Mouse (Mus musculus) spleen, adult 2 months (tissue): ENCODE measurements at regions not wholly inside any gene's neighbourhood (a gene's known extent, or its start where the extent isn't known, plus 50 kb on each side); places are given as distances from the start of the nearest gene placed in this dataset.

Source experiments
- DNase-seq, 2 experiments: peaks; one replicate each; pipeline versions ENCODE4 v3.0.0 to v3.0.0-alpha.2; 2012 to 2021; ENCODE audit warnings: low spot score in 2 of 2, low read depth in 1 of 2
- H3K27ac ChIP-seq: fragments of 200-500 bp; 2 replicates; pipeline ENCODE4 v1.5.1; 2012; ENCODE audit warnings: low read length, inconsistent platforms; ENCODE audit not compliant: insufficient read depth
- H3K27me3 ChIP-seq: fragments of 200-500 bp; 2 replicates; pipeline ENCODE4 v1.6.1; 2012; ENCODE audit warnings: mild to moderate bottlenecking, moderate library complexity, low read length, inconsistent platforms; ENCODE audit not compliant: control insufficient read depth, insufficient read depth
- H3K36me3 ChIP-seq: fragments of 200-500 bp; 2 replicates; pipeline ENCODE4 v1.6.1; 2012; ENCODE audit warnings: mild to moderate bottlenecking, low read length, inconsistent platforms; ENCODE audit not compliant: control insufficient read depth, insufficient read depth
- H3K4me1 ChIP-seq: fragments of 200-500 bp; 2 replicates; pipeline ENCODE4 v1.6.1; 2011; ENCODE audit warnings: inconsistent platforms; ENCODE audit not compliant: control insufficient read depth, insufficient read depth, insufficient read length
- H3K4me3 ChIP-seq: fragments of 200-500 bp; 2 replicates; pipeline ENCODE4 v1.5.1; 2011; ENCODE audit warnings: mild to moderate bottlenecking, inconsistent platforms; ENCODE audit not compliant: insufficient read depth, insufficient read length; ENCODE audit errors: extremely low read depth
- CTCF ChIP-seq: fragments of 200-500 bp; IDR thresholded peaks from 2 replicates; pipeline ENCODE4 v1.5.1; 2011; ENCODE audit warnings: mild to moderate bottlenecking, inconsistent platforms; ENCODE audit not compliant: insufficient read depth, insufficient read length, insufficient replicate concordance; ENCODE audit errors: extremely low read depth
- POLR2A ChIP-seq: fragments of 200-500 bp; IDR thresholded peaks from 2 replicates; pipeline ENCODE4 v1.6.1; 2011; ENCODE audit warnings: low read depth, low read length, inconsistent platforms
- WGBS: fragments of 180-500 bp; shearing (Covaris S2); methylation state at CpG from one replicate; pipeline ENCODE4 v1.1.7; 2018; 5-methylcytosine and 5-hydroxymethylcytosine counted together

GRCm38 (mm10) chr4:134990651-134991050, 60.0 kb downstream of the Syf2 start:
- Histone ChIP-seq H3K4me1 (no peaks in the 10 kb centered on the region), H3K4me3 (no peak overlapping the region), H3K27ac (no peak overlapping the region), H3K36me3 (no peaks in the 10 kb centered on the region), H3K27me3 (no peaks in the 10 kb centered on the region)
- no peak for DNase-seq
- WGBS = 93% methylated on average over 11 of the region's 11 CpGs
- TF ChIP-seq CTCF = no peak
- no peak for TF ChIP-seq POLR2A

DNA sequence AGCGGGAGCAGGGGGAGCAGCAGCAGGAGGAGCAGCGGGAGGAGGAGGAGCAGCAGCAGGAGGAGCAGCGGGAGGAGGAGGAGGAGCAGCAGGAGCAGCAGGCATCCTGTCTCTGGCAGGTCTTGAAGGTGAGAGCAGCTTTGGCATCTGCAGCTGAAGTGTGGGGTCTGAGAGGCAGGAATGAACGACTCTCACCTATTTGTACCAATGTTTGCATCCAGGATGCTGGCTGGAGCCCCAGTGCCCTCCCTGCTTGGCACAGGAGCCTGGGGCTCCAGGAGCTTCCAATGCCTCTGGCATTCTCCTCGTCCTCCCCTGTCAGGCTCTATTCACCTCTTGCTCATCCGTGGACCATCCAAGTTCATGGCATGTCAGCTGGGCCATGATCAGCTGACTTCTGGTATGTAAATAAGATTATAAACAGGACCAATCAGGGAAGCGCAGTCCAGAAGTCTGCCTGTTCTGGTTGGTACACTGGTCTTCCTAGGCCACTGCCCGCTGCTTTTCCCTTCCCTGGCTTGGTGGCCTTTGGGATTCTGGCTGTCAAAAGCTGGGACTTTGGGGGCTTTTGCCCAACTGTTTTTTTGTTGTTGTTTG, 62.9 kb downstream of the Syf2 start:
- 72% methylated on average over 8 of the region's 8 CpGs for WGBS
- no peak for DNase-seq

GRCm38 (mm10) chr4:134994205-134994604, 63.5 kb downstream of the Syf2 start:
- Histone ChIP-seq H3K36me3 (no peaks in the 10 kb centered on the region), H3K27ac (no peak overlapping the region), H3K4me3 (no peak overlapping the region), H3K4me1 (no peaks in the 10 kb centered on the region), H3K27me3 (no peaks in the 10 kb centered on the region)
- TF ChIP-seq POLR2A = no peak
- TF ChIP-seq CTCF = no peak
- WGBS = 88% methylated on average over 2 of the region's 2 CpGs
- DNase-seq = no peak

More for the DNA sequence above, 62.9 kb downstream of the Syf2 start:
- Histone ChIP-seq H3K36me3 (no peaks in the 10 kb centered on the region), H3K4me1 (no peaks in the 10 kb centered on the region), H3K27me3 (no peaks in the 10 kb centered on the region), H3K4me3 (no peak overlapping the region), H3K27ac (no peak overlapping the region)
- TF ChIP-seq CTCF (no peak), POLR2A (no peak)

GRCm38 (mm10) chr4:134994648-134995047, 64.0 kb downstream of the Syf2 start:
- TF ChIP-seq POLR2A = no peak
- TF ChIP-seq CTCF = no peak

GRCm38 (mm10) chr4:134995052-134995451, 64.4 kb downstream of the Syf2 start:
- Histone ChIP-seq H3K27ac (no peak overlapping the region), H3K36me3 (no peaks in the 10 kb centered on the region), H3K27me3 (no peaks in the 10 kb centered on the region), H3K4me1 (no peaks in the 10 kb centered on the region), H3K4me3 (no peak overlapping the region)
- DNase-seq = no peak
- TF ChIP-seq CTCF = no peak
- 93% methylated on average over 13 of the region's 13 CpGs for WGBS

More at GRCm38 (mm10) chr4:134994648-134995047, 64.0 kb downstream of the Syf2 start:
- no peak overlapping the region for H3K4me3 ChIP-seq
- no peaks in the 10 kb centered on the region for H3K27me3 ChIP-seq
- no peak for DNase-seq
- 93% methylated on average over 6 of the region's 6 CpGs for WGBS
- H3K4me1 ChIP-seq = no peaks in the 10 kb centered on the region
- H3K27ac ChIP-seq = no peak overlapping the region
- no peaks in the 10 kb centered on the region for H3K36me3 ChIP-seq

- Histone ChIP-seq H3K27me3 (no peaks in the 10 kb centered on the region), H3K27ac (no peak overlapping the region), H3K4me1 (no peaks in the 10 kb centered on the region), H3K4me3 (no peak overlapping the region), H3K36me3 (no peaks in the 10 kb centered on the region)
- no peak for TF ChIP-seq CTCF
- TF ChIP-seq POLR2A = no peak
- WGBS = 88% methylated on average over 6 of the region's 6 CpGs
- no peak for DNase-seq
Observed at GRCm38 (mm10) chr4:134996121-134996520, 65.4 kb downstream of the Syf2 start.
